Mouse (Mus musculus): ENCODE measurements at regions not wholly inside any gene's neighbourhood (a gene's known extent, or its start where the extent isn't known, plus 50 kb on each side); places are given as distances from the start of the nearest gene placed in this dataset.
"Not testable (repeated sequence)": the region's sequence is repeated elsewhere in the genome, so short reads cannot be mapped to it uniquely, and the experiment has no call there.

DNA sequence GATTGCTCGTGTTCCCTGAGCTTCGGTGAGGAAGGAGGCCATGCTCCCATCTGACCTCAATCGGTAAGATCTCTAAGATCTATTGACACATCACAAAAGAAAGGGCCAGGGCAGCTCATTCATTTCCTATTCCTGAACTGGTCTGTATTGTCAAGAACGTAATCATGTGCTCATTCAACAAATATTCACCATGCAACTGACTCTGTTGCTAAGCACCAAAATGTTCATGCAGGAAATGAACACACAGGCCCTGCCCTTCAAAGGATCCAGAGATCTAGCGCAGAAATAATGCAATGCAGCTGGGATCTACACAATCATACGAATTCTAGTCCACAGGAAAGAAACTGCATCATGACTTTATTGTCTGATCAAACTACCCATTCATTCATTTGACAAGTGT is 413.3 kb downstream of the Lrig3 start:
- no peak for DNase-seq (ENCODE audit: low spot score in 2 of 2)

DNA sequence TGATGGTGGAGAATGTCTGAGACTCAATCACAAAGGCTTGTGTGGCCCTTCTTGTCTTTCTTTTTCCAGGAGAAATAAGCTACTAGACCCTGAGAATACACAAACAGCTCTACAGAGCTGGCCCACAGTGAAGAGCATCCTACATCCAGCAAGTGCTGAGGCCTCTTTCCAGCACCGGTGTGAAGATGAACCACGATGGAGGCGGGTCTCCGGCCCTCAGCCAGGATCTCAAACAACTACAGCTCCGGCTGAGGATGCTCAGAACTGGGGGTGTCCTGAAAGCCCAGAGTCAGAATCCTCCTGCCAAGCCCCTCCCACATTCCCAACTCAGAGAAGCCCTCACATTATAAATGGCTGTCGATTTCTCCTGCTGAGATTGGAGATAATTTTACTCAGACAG is 407.9 kb downstream of the Lrig3 start:
- DNase-seq (ENCODE audit: low spot score in 2 of 2): no peak

DNA sequence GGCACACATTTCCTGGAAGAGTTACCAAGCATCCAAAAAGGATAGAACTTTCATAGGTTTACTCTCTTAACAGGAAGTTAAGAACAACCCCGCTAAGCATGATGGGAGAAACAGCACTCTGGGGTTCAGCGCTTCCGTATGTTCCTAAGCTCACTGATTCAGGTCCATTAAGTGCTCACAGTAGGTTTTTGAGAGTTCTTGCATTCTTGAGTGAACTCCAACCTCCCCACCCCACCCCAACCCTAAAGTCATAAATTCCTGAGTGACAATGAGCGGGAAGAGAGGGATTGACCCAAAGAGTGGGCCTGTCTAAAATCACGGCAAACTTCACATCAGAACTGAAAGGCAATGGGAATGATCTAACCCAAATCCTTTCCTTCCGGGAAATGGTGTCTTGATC is 405.9 kb downstream of the Lrig3 start:
- no peak for DNase-seq (ENCODE audit: low spot score in 2 of 2)

DNA sequence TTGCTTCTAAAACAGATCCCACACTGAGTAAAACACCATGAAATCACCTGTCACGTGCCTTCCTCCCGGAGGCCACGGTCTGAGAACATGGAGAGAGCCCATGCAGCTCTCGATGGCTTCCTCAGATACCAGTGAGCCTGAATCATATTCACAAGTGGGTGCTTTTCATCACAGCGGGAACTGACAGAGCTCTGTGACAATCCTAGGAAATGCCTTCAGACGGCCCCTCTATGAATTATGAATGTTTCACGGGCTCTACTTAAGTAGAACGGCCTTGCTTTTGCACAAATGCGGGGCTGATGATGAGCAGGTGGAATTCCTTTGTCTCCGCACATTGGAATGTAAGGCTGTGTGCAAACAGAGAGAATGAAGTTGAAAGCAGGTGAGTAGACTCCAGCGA is 383.1 kb downstream of the Lrig3 start:
- no peak for DNase-seq (ENCODE audit: low spot score in 2 of 2)

DNA sequence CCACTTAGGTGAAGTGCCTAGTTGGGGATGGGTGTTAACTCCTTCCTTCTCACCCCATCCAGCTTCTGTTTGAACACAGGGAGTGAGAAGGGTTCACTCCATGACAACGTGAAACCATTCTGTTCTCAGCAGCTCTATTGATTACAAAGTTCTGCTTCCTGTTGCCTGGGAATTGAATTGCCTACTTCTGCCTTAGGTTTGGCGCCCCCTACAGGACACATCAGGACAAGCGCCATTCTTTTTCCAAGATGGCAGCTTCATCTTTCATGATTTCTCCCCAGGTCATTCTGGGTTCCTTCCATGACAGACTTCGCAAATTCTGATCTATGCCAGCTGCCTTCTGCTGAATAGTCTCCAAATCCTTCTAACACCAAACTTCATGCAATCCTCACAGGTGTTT is 371.5 kb downstream of the Lrig3 start:
- no peak for DNase-seq (ENCODE audit: low spot score in 2 of 2)

DNA sequence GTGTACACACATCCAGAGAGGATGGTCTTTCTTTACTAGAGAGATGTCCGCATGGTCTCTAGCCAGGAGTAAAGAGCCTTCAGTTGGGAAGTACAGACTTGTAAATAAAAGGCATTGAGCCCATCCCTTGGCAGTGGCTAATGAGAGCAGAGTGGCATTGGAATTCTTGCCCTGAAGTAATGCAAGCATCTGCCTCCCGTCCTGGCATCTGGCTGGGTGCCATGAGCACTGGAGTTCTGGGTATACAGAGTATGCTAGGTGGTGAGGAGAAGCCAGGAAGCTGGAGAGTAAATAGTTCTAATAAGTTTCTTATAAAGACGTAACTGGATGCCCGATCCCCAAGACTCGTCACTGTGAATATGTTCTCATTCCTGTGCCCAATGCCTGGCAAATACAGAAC is 367.8 kb downstream of the Lrig3 start:
- DNase-seq (ENCODE audit: low spot score in 2 of 2): peak in 1 of 2 experiments; percentile 20

DNA sequence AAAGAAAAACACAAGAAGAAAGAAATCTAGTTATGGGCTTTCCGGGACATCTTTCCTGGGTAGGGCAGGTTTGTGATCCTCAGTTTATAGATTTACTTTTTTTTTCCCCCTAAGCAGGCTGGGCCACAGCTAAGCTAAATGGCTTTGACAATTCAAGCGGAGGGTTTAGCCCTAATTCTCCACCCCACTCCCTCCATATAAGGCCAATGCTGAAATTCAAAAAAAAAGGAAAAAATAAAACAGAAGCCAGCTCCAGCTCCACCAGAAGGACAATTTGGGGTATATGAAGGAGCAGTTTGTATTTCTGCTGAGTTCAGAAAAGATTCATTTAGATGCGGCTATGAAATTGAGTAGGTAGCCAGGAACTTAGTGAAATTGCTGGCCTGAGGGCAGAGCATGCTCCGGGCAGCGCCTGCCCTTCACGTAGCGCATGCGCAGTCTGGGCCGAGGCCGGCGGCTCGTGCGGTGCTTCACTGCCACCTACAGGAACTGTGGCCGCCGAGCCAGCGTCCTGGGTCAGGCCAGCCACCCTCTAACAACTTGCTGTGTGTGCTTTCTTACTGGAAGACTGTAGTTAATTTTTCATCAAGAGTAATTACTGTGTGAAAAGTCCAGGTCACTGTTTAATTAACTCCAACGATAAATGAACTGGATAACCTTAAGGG is 364.5 kb downstream of the Lrig3 start:
- DNase-seq (ENCODE audit: low spot score in 2 of 2): peak; percentile 84 to 94

DNA sequence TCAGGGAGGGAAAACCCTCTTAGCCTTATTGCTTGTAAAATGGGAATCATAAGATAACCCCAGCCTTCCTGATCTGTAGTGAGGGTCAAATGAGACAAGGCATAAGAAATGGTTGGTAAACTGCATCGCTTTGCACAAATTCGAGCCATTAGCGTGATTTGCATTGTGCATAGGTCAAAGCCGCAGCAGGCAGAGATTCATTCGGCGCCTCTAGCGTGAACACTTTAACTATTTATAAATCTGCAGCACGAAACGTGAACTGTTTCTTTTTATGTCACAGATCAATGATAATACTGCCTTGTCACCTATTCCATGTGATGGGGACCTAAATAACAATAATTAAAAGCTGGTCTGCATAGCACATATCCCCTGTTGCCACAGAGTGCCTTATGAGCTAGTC is 354.9 kb downstream of the Lrig3 start:
- no peak for DNase-seq (ENCODE audit: low spot score in 2 of 2)

DNA sequence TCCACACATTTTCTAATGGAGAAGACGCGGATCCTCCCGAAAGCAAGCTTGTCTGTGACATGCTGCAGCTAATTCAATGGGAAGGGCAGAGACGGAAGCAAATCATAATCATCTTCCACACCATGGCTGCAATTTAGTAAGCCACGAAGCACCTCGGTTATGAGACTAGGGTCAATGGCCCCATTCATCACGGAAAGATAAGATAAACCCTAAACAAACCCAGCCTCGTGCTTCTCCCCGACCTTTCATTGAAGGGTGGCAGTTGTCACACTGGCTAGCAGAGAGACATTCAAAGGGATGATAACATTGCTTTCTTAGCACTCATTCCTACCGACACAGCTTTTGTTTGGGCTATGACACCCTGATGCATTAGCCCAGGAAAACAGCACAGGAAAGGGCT is 353.8 kb downstream of the Lrig3 start:
- DNase-seq (ENCODE audit: low spot score in 2 of 2): no peak

DNA sequence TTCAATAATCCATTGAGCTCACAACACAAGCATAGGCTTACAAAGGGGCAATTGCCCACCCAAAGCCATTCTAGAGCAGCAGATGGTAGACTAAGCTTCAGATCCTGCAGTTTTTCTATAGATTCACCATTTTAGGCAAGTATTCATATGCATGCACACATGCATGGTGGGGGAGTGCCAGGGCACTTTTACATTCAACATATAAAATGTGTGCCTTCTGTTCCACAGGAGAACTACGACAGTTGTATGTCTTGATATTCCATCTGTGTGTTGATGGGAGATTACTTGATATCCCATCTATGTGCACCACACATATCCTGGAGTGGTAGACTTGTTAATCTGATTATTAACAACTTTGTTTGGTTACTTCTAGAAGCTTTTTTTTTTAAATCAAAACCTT is 334.0 kb downstream of the Lrig3 start:
- no peak for DNase-seq (ENCODE audit: low spot score in 2 of 2)

DNA sequence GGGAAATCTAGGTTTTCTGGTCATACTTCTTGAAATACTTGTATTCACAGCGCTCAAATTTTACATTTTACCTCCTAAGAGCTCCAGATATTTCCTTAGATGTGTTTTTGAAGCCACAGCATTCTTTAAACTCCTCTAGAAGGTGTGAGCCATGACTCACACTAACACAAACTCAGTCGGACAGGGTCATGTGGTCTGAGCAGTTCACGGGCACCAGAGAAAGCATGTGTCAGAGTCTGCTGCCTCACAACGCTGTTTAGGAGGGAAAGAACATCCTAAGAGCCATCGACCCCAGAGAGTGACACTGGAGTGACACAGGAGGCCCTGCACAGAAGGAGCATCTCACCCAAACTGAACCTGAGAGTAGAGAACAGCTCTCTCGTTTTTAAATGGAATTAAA is 332.2 kb downstream of the Lrig3 start:
- no peak for DNase-seq (ENCODE audit: low spot score in 2 of 2)

DNA sequence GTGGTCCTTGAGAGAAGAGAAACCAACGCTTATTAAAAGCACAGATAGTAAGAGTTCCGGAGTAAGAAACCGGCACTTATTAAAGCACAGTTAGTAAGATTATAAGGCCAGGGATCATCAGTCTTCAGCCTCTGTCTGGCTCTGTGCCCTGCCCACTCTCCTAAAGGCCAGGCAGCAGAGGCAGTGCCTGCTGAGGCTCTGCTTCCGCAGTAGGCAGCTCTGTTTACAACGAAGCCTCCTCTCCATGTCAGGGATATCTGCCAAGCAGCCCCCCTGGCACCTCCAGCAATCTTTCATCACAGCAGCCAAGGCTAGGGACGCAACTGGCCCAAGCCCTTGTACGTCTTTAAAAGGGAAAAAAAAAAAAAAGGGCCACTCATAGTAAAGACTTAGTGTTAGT is 329.9 kb downstream of the Lrig3 start:
- DNase-seq (ENCODE audit: low spot score in 2 of 2): no peak

DNA sequence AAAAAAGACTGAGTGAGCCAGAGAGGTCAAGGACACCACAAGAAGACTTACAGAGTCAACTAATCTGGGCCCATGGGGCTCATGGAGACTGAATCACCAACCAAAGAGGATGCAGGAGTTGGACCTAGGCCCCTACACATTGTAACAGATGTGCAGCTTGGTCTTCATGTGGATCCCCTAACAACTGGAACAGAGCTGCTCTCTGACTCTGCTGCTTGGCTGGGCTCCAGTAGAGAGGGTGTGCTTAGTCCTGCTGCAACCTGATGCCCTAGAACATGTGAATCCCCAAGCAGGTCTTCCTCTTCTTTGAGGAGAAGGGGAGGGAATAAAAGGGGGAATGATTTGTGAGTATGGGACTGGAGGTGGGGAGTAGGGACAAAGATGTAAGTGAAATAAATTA is 325.8 kb downstream of the Lrig3 start:
- DNase-seq (ENCODE audit: low spot score in 2 of 2): no peak

DNA sequence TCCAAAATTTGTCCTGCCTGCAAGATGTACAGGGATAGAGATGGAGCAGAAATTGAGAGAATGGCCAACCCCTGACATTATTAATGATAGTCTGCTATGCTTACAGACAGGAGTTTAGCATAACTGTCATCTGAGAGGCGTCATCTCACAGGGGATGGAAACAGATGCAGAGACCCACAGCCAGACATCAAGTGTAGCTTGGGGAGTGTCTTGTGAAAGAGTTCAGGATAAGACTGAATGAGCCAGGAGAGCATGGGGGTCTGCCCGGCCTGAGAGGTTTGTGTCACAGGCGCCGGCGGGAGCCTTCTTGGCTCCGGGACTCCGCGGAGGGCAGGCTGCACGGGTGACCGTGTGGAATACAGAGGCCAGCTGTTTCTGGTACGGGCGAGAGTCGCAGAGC is 319.1 kb downstream of the Lrig3 start:
- not testable (repeated sequence) for DNase-seq (ENCODE audit: low spot score in 2 of 2)

DNA sequence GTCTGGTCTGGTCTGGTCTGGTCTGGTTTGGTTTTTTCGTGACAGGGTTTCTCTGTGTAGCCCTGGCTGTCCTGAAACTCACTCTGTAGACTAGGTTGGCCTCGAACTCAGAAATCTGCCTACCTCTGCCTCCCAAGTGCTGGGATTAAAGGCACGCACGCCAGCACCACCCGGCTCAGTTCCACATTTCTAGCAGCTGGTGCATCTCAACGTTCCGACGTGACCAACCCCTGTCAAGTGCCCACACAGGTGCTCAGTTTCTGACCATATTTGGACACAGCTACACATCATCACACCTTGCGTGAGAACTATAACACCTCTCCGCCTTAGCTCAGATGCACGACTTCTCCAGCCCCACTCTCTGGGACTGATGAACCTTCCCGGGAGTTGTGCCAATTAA is 304.4 kb downstream of the Lrig3 start:
- DNase-seq (ENCODE audit: low spot score in 2 of 2): no peak

DNA sequence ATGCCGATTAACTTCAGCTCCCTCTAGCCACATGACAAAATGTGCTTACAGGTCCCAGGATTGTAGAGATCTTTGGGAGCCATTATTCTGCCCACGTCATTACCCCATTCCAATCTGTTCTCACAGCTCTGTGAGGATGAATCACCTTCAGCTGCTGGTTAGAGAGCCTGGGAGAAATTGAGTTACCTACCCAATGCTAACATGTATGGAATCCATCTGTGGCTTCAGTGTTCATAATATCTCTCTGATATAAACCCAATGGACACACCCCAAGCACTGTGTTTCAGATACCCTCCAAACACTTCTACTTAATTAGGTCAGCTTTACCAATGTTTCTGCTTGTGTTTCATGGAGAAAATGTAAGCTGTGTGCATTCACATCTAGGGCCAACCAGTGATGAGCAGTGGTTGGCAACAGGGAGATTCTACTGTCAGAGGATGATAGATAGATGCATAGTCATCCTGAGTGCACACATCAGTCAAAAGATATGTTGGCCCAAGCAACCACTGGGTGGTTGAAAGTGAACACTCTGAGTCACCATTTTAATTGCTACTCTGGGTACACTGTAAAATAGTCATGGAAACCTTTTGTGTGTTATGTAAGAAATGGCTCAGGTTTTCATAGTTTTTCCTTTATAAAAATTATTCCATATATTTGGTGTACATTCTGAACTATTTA is 301.5 kb downstream of the Lrig3 start:
- DNase-seq (ENCODE audit: low spot score in 2 of 2): no peak

DNA sequence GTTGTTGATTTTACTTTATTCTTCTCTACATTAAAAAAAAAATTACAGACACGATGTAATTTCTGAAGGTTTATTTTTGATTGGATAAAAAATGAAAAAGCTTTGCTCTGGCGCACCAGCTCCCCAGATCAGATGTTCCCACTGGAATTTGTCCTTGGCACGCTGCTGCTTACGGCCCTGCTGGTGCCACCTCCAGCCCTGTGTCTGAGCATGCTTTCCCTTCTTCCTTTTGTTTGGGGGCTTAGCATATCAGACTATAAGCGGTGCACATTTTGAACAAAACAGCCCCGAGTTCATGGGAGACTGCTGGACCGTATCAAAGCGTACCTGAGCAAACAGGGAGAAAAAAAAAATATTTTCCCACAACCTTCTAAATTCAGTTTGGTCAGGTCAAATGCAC is 291.2 kb downstream of the Lrig3 start:
- DNase-seq (ENCODE audit: low spot score in 2 of 2): no peak

DNA sequence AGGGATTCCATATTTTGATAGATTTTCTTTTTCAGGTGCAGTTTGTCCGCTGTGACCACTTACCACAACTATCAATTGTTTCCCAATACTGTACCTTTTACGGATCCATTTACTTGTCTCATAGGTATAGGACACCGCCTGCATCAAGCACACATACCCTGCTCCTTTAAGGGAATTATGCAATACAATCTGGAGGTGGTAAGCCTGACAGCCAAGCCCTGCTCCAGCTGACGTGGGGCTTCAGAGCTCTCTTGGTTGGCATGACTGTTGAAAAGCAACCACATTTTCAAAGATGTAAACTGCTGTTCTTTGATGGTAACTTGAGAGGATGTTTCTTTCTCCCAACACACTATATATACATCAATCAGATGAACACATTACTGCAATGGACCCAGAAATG is 288.2 kb downstream of the Lrig3 start:
- DNase-seq (ENCODE audit: low spot score in 2 of 2): no peak

DNA sequence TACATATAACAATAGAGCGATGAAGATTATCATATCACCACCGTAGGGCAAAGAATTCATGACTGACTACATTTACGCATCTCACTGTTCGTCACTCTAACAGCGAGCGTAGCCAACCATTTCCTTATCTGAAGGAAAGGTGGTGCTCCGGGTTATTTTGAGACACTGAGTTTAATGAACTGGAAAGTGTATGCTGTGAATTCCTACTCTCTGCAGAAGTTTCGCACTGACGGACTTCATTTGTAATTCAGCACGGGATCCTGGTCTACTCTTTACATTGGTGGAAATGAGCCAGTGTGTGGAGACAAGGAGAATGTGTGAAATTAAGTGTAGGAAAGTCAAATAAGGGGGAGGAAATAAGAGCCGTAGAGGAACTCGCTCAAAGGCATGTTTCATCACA is 283.2 kb downstream of the Lrig3 start:
- no peak for DNase-seq (ENCODE audit: low spot score in 2 of 2)

DNA sequence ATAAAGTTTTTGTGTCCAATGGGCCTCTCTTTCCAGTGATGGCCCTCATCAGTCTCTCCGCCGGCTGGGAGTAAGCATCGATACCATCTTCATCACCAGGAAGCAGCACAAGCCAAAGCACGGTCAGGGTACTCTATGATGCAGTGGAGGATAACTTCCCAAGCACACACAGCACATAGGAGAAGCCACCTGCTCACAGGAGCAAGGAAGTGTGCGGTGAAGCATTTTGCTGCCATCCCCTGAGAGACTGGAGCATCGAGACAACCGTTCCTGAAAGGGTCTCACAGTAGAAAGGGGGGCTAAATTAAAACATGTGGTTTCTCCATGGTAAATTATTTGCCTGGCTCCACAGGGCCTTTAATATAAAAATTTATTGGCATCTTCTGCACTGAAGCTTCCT is 277.1 kb downstream of the Lrig3 start:
- DNase-seq (ENCODE audit: low spot score in 2 of 2): no peak

DNA sequence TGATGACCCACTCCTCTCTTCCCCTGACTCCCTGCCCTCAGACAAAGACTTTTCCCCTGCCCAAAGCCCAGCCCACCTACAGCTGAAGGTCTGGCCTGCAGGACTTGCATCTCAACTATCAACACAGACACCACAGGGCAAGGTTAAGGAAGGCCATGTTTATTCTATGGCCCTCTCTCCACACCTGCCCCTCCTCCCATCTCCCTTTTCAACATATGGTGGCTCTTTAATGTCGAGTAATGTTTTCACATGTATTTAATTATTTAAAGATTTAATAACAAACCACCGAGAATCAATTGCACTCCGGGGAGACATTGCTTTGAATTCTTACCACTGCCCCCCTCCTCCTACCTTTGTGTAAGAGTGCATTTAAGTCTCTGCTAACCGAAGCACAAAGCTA is 273.6 kb downstream of the Lrig3 start:
- DNase-seq (ENCODE audit: low spot score in 2 of 2): no peak
